Mouse (Mus musculus) liver, embryonic 13.5 days (tissue): ENCODE measurements around the gene Wscd1. TPM values are rescaled to one million over a fixed set of nuclear protein-coding genes. Genes with fewer than 3 reads are reported as not detected.
A peak's percentile ranks its signal among the peaks of the same experiment; 100 is the strongest.
"Not testable (repeated sequence)": the region's sequence is repeated elsewhere in the genome, so short reads cannot be mapped to it uniquely, and the experiment has no call there.

Experiments used
- ATAC-seq: fragments of 200-750 bp; cut with Nextera tagmentation; 2 replicates; pipeline ENCODE4 v1.8.0; 2017; ENCODE audit warnings: low read depth, mild to moderate bottlenecking, moderate number of reproducible peaks, moderate library complexity
- DNase-seq: peaks from one replicate; pipeline ENCODE4 v3.0.0; 2022
- H3K27ac ChIP-seq: fragments of 300-500 bp; sonication (generic); 2 replicates; pipeline ENCODE4 v1.5.1; 2015; ENCODE audit warnings: moderate library complexity, mild to moderate bottlenecking, inconsistent platforms
- H3K27me3 ChIP-seq: fragments of 300-500 bp; sonication (generic); 2 replicates; pipeline ENCODE4 v1.6.1; 2015; ENCODE audit warnings: mild to moderate bottlenecking, inconsistent platforms
- H3K36me3 ChIP-seq: fragments of 300-500 bp; sonication (generic); 2 replicates; pipeline ENCODE4 v1.6.1; 2015; ENCODE audit warnings: mild to moderate bottlenecking, inconsistent platforms
- H3K4me1 ChIP-seq: fragments of 300-500 bp; sonication (generic); replicated peaks from 2 replicates; pipeline ENCODE4 v1.6.1; 2015; ENCODE audit warnings: inconsistent platforms
- H3K4me2 ChIP-seq: fragments of 300-500 bp; sonication (generic); 2 replicates; pipeline ENCODE4 v1.6.1; 2015; ENCODE audit warnings: inconsistent platforms, mild to moderate bottlenecking, moderate library complexity
- H3K4me3 ChIP-seq: fragments of 300-500 bp; sonication (generic); replicated peaks from 2 replicates; pipeline ENCODE4 v1.5.1; 2015; ENCODE audit warnings: mild to moderate bottlenecking, inconsistent platforms
- H3K9ac ChIP-seq: fragments of 300-500 bp; sonication (generic); 2 replicates; pipeline ENCODE4 v1.6.1; 2015; ENCODE audit warnings: mild to moderate bottlenecking, inconsistent platforms
- H3K9me3 ChIP-seq: fragments of 300-500 bp; sonication (generic); replicated peaks from 2 replicates; pipeline ENCODE4 v1.6.1; 2016; ENCODE audit warnings: inconsistent platforms
- WGBS: fragments of 180-500 bp; shearing (Covaris S2); methylation state at CpG from one replicate; pipeline ENCODE4 v1.1.7; 2015; ENCODE audit not compliant: insufficient replicate concordance; 5-methylcytosine and 5-hydroxymethylcytosine counted together
- polyA plus RNA-seq: library from polyadenylated mRNA; unstranded; fragments of >200 nt; fragmentation: Nextera tagmentation; extraction: Ambion mirVana; gene quantifications from 2 replicates; pipeline ENCODE4 v1.2.1, GENCODE M21; 2015

Gene Wscd1
- polyA plus RNA-seq, 1 experiment from 2014 or later, result 0.39 TPM

DNA sequence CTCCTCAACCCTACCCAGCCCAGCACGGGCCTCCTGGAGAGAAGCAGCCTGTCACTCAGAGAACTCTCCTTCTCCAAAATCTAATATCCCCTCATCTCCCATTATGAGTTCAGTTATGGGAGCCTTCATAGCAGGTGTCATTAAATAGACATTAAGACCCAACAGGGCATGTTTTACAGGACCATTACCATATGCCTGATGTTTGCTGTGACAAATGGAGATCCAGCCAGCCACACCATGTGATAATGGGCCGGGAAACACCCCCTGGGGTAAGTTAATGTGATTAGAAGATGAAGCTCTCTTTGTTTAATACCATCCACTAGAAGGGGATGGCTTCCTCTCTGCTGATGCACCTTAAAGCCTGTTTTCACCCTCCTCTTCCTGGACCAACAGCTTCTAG is 62.1 kb downstream of the Wscd1 start:
- ATAC-seq (no peak), DNase-seq (no peak)
- Histone ChIP-seq H3K4me2 (no peak overlapping the region), H3K27me3 (no peaks in the 10 kb centered on the region), H3K36me3 (no peaks in the 10 kb centered on the region), H3K4me3 (no peak overlapping the region), H3K4me1 (no peaks in the 10 kb centered on the region), H3K9ac (no peak overlapping the region), H3K27ac (no peak overlapping the region), H3K9me3 (no peaks in the 10 kb centered on the region)
- 42% methylated on average over 2 of the region's 2 CpGs for WGBS

DNA sequence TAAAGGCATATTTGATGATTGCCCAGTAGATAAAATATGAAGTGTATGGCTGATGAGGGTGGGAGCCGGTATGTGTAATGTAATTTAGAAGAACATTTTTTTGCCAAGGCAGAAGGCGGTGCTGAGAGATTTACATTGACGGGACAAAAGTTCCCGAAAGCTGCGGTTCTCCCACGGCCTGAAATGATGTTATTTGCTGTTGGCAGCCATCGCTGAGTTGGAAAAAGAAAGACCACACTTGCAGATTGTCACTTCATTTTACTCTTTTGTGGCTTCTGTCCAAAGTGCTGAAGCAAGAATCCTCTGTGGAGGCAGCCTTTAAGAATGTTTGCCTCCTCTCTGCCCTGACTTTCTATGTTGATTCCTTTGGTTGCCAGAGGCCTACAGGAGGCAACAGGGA is 63.2 kb downstream of the Wscd1 start:
- H3K27ac ChIP-seq, result no peak overlapping the region
- H3K4me1 ChIP-seq, result no peaks in the 10 kb centered on the region
- 71% methylated on average over 7 of the region's 7 CpGs for WGBS
- no peak overlapping the region for H3K9ac ChIP-seq
- H3K36me3 ChIP-seq, result no peaks in the 10 kb centered on the region
- ATAC-seq (no peak), DNase-seq (no peak)
- H3K27me3 ChIP-seq, result no peaks in the 10 kb centered on the region
- H3K4me2 ChIP-seq, result no peak overlapping the region
- H3K4me3 ChIP-seq, result no peak overlapping the region
- no peaks in the 10 kb centered on the region for H3K9me3 ChIP-seq

DNA sequence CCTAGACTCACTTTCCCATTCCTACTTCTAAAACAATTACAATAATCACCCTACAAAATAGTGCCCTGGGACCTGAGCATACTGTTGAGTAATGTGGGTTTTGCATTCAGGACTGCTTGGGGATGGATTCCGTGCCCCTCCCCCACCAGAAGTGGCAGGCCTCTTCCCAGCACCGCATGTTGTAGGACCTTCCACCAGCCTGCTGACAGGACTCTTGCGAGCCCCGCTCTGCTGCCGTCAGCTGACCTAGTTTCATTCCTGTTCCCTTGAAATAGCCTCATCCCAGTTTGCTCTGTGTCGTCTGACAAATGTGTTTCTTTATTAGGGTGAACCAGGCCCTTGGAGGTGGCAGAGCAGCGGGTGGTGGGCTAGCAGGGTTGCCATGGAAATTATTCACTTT is 64.8 kb downstream of the Wscd1 start:
- Histone ChIP-seq H3K4me1 (no peaks in the 10 kb centered on the region), H3K27ac (no peak overlapping the region), H3K4me3 (no peak overlapping the region), H3K27me3 (no peaks in the 10 kb centered on the region), H3K9me3 (no peaks in the 10 kb centered on the region), H3K9ac (no peak overlapping the region), H3K4me2 (no peak overlapping the region), H3K36me3 (no peaks in the 10 kb centered on the region)
- 60% methylated on average over 7 of the region's 7 CpGs for WGBS
- ATAC-seq (no peak), DNase-seq (no peak)

DNA sequence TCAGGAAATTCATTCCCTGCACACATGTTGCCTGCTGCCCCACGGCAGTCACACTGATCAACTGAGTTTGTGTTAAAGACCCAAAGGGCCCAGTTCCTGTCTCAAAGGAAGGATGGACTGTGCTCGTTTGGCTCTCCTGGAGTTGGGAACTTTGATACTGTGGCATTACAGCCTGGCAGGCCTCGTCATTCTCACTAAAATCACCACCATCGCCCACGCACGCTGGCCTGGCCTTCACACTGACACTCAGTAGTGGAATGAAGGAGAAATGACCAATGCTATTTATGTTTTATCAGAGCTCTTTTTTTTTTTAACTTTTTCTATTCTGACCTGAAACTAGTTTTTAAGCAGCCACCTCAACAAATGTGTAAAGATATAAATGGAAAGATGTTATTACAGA is 65.6 kb downstream of the Wscd1 start:
- ATAC-seq, result no peak
- H3K36me3 ChIP-seq, result no peaks in the 10 kb centered on the region
- WGBS, result 72% methylated on average over 6 of the region's 6 CpGs

DNA sequence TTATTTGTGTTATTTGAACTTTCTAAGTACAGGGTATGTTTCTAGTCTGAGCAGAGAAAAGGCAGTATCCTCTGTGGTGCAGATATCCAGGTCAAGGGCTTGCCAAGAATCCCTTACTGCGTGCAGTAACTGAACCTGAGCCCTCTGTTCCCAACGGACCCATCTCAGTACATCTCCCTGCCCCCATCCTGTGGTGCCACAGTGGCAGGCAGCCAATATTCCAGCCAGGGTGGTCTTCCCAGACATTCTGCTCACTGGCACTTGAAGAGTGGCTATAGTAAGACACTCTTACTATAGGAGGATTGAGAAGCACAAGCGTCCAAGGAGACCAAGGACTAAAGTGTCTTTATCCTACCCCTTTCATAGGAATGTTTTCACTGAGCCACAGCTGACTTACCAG is 67.2 kb downstream of the Wscd1 start:
- H3K27me3 ChIP-seq, result no peaks in the 10 kb centered on the region
- no peak for DNase-seq
- no peak overlapping the region for H3K9ac ChIP-seq
- H3K4me2 ChIP-seq, result no peak overlapping the region
- H3K27ac ChIP-seq, result no peak overlapping the region
- no peaks in the 10 kb centered on the region for H3K36me3 ChIP-seq
- no peaks in the 10 kb centered on the region for H3K9me3 ChIP-seq
- 69% methylated on average over 3 of the region's 3 CpGs for WGBS
- no peak overlapping the region for H3K4me3 ChIP-seq
- no peaks in the 10 kb centered on the region for H3K4me1 ChIP-seq
- no peak for ATAC-seq

More for the DNA sequence above, 65.6 kb downstream of the Wscd1 start:
- no peak for DNase-seq
- Histone ChIP-seq H3K9ac (no peak overlapping the region), H3K27ac (no peak overlapping the region), H3K27me3 (no peaks in the 10 kb centered on the region), H3K4me3 (no peak overlapping the region), H3K9me3 (no peaks in the 10 kb centered on the region), H3K4me1 (no peaks in the 10 kb centered on the region), H3K4me2 (no peak overlapping the region)

DNA sequence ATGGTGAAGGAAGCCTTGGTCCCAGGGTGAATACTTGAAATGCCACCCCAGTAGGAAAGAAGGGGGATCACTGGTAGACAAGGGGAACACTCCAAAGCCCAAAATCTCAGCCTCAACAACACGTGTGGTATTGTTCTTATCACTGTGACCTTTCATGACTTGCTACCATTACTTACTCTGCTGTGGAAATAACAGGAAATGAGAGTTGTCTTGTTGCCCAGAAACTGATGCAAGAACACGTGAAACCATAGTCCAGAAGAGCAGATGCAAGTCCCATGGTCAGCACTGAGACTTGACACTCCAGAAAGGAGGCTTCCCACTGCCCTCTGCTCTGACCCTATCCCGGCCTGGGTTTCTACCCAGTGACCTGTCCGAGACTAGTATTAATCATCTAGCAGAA is 67.6 kb downstream of the Wscd1 start:
- Histone ChIP-seq H3K4me1 (no peaks in the 10 kb centered on the region), H3K27ac (no peak overlapping the region), H3K9ac (no peak overlapping the region), H3K4me2 (no peak overlapping the region), H3K9me3 (no peaks in the 10 kb centered on the region), H3K4me3 (no peak overlapping the region), H3K27me3 (no peaks in the 10 kb centered on the region), H3K36me3 (no peaks in the 10 kb centered on the region)
- WGBS, result 28% methylated on average over 4 of the region's 4 CpGs
- DNase-seq (no peak), ATAC-seq (no peak)

DNA sequence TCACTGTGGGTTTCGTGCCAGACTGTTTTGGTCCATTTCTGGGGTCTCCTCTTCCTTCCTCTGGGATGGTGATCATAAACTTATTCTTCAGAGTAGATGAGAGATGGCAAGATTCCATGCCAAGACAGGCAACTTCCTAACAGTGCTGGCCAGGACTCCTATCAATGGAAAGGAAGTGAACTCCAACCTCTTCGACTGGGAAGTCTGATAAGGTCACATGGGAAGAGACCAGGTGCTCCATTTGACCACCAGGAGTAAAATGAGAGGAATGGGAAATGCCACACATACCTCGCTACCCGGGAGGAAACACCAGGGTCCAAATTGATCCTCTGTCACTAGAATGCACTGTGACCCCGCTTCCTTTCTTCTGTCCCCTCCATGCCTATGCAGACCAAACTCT is 68.4 kb downstream of the Wscd1 start:
- Histone ChIP-seq H3K4me3 (no peak overlapping the region), H3K4me1 (no peaks in the 10 kb centered on the region), H3K9ac (no peak overlapping the region), H3K4me2 (no peak overlapping the region), H3K9me3 (no peaks in the 10 kb centered on the region), H3K27me3 (no peaks in the 10 kb centered on the region), H3K36me3 (no peaks in the 10 kb centered on the region), H3K27ac (no peak overlapping the region)
- no peak for ATAC-seq
- DNase-seq, result no peak
- 22% methylated on average over 5 of the region's 5 CpGs for WGBS

DNA sequence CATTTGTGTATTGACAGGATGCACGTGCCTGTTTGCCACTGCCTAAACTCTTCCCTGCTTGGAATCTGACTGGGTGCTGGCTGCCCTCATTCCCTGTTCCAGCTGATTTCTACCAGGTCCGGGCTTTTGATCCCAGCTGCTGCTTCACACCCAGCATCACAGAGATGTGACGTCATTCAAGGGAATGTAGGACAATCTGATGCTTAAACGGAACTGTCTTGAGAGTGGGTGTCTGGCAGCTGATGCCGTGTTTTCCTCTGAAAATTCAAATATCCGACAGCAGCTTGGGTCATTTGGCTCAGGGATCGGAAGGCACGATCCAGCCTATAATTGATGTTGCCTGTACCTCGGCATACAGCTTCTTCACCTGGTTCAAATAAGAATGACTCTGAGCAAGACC is 70.2 kb downstream of the Wscd1 start:
- H3K27me3 ChIP-seq, result no peaks in the 10 kb centered on the region
- no peaks in the 10 kb centered on the region for H3K36me3 ChIP-seq
- WGBS, result 59% methylated on average over 9 of the region's 9 CpGs
- H3K9ac ChIP-seq, result no peak overlapping the region
- ATAC-seq, result no peak
- H3K4me3 ChIP-seq, result no peak overlapping the region
- H3K4me2 ChIP-seq, result no peak overlapping the region
- no peak overlapping the region for H3K27ac ChIP-seq
- no peaks in the 10 kb centered on the region for H3K9me3 ChIP-seq
- no peaks in the 10 kb centered on the region for H3K4me1 ChIP-seq
- no peak for DNase-seq

DNA sequence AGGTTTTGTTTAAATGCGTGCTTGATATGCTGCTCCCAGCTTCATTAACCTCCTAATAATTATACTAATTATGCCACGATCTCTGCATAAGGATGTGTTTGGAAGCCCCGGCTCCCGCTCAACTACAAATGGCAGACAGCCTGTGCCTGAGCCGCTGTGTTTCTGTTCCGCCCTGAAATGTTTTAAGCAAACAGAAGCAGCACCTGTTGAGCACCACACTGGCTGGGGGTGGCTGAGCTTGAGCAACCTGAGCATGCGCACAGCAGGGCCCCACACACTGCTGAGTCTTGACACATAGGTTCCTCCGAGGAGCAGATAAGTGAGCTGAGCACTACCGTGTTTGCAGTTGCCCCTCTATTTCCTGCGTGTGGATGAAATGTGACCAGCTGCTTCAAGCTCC is 71.1 kb downstream of the Wscd1 start:
- Histone ChIP-seq H3K4me3 (no peak overlapping the region), H3K27me3 (no peaks in the 10 kb centered on the region), H3K27ac (no peak overlapping the region), H3K36me3 (no peaks in the 10 kb centered on the region), H3K4me1 (no peaks in the 10 kb centered on the region), H3K4me2 (peak overlapping the region; percentile 12; the same call in 1 of the 2 replicates), H3K9ac (no peak overlapping the region), H3K9me3 (no peaks in the 10 kb centered on the region)
- WGBS, result 43% methylated on average over 10 of the region's 10 CpGs
- ATAC-seq (no peak), DNase-seq (no peak)

DNA sequence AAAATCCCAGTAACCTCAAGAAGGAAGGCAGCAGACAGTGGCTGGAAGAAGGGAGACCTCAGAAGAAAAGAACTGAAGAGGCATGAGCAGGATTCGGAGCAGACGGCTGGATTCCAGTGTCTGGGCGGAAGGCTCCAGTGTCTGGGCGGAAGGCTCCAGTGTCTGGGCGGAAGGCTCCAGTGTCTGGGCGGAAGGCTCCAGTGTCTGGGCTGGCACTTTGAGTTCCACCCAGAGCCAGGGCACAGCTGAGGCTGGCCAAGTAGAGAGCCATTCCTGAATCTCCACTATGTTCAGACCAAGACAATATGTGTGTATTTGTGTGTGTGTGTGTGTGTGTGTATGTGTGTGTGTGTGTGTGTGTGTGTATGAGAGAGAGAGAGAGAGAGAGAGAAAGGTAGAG is 71.8 kb downstream of the Wscd1 start:
- not testable (repeated sequence) for H3K4me1 ChIP-seq, ATAC-seq, H3K9ac ChIP-seq, H3K9me3 ChIP-seq, H3K27ac ChIP-seq, H3K27me3 ChIP-seq, H3K36me3 ChIP-seq, DNase-seq, H3K4me2 ChIP-seq, H3K4me3 ChIP-seq
- WGBS, result 76% methylated on average over 6 of the region's 6 CpGs

DNA sequence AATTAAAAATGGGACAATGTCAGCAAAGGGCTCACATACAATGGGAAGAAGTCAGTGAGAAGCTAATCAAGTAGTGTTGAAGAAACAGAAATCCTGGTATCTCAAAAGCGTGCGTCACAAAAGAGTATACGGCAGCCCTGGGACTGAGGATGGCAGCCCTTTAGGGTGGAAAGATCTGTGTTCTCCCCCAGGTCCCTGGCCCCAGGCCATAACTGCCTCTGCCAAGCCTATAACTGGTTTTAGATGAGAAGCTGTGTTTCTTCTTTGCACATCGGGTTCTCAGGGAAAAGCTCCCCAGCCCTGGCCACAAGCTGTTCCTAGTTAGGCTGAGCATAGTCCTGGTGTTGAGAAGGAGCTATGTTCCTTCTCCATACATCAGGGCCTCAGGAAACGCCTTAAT is 72.3 kb downstream of the Wscd1 start:
- no peaks in the 10 kb centered on the region for H3K27me3 ChIP-seq
- no peak for DNase-seq
- H3K9ac ChIP-seq, result no peak overlapping the region
- no peak for ATAC-seq
- H3K36me3 ChIP-seq, result no peaks in the 10 kb centered on the region
- no peaks in the 10 kb centered on the region for H3K4me1 ChIP-seq
- no peaks in the 10 kb centered on the region for H3K9me3 ChIP-seq
- 76% methylated on average over 5 of the region's 5 CpGs for WGBS
- no peak overlapping the region for H3K27ac ChIP-seq
- H3K4me3 ChIP-seq, result no peak overlapping the region
- H3K4me2 ChIP-seq, result no peak overlapping the region

DNA sequence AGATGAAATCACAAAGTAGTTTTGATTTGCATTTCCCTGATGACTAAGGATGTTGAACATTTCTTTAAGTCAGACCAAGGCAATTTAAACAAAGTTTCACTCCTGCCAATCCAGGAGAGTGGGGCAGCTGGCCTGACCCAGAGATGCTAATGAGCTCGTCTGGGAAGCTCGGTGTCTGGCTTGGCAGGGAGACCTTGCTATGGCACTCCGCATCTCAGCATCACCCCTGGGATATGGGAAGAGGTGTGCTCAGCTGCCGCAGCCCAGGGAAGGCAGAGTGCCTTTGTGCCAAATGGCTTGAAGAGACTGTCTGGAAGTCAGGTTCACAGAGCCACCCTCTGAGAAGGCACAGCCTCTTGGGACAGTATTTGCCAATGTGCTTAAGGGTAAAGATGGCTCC is 75.3 kb downstream of the Wscd1 start:
- Histone ChIP-seq H3K4me1 (no peaks in the 10 kb centered on the region), H3K36me3 (no peaks in the 10 kb centered on the region), H3K27ac (no peak overlapping the region), H3K4me3 (no peak overlapping the region), H3K9ac (no peak overlapping the region), H3K9me3 (no peaks in the 10 kb centered on the region), H3K27me3 (no peaks in the 10 kb centered on the region), H3K4me2 (no peak overlapping the region)
- DNase-seq (no peak), ATAC-seq (no peak)
- WGBS, result 56% methylated on average over 4 of the region's 4 CpGs
